Comparison of ENCODE assay signal across 8 mouse cellular contexts in genomic region chr4:133479458-133480184, GRCm38 (mm10). TPM values are rescaled to one million over a fixed set of nuclear protein-coding genes. Genes with fewer than 3 reads are reported as not detected.
DNase-seq lines count a peak whose midpoint lies in the region; ATAC-seq lines count a peak whose summit lies in the region.

Tent5b (plus strand) TSS chr4:133480132.

- intact Hi-C loops in left cerebral cortex, postnatal 10 days (cut with DNase I), result no loop called here

- peak; percentile 96 for ATAC-seq in inflammation-experienced regulatory T-cells, adult 6 months

- peak; percentile 98 for DNase-seq in adipocyte (ENCODE audit: low spot score)
- DNase-seq in embryo, embryonic 10 days (ENCODE audit: low spot score), result peak; percentile 99
- peak; percentile 99 for DNase-seq in gastrocnemius, postnatal 10 days
- DNase-seq in left cerebral cortex, postnatal 10 days (ENCODE audit: extremely low spot score in 1 of 2, low spot score in 2 of 2), result peak; percentile 96 to 99
- peak; percentile 98 for DNase-seq in mesoderm, embryonic 11.5 days (ENCODE audit: low read depth, low spot score)
- peak; percentile 95 to 96 for DNase-seq in right cerebral cortex, postnatal 36 days (ENCODE audit: low spot score in 2 of 2)
- DNase-seq in yolk sac, embryonic 10.5 days (ENCODE audit: low spot score), result peak; percentile 97

RNA-seq across cellular contexts. Expression of gene Tent5b, which starts in this region (rescaled TPM):
- total RNA-seq in gastrocnemius, postnatal 10 days (2021), result under 1 TPM; 0.18 to 0.38 TPM
- polyA plus RNA-seq in inflammation-experienced regulatory T-cells, adult 6 months (2017; shearing (Covaris generic)), result not detected
- total RNA-seq in left cerebral cortex, postnatal 10 days (2021), result not detected

Comparison
In these comparisons a context has a peak if more than half of its experiments do, and no peak if none do; other contexts are left out.
1. Peak in every context shown above with its lines: DNase-seq and ATAC-seq.
2. Peak in DNase-seq in gastrocnemius, postnatal 10 days; RNA of the gene not detected or under 1 TPM.
3. Peak in ATAC-seq in inflammation-experienced regulatory T-cells, adult 6 months; RNA of the gene not detected or under 1 TPM.
4. Peak in DNase-seq in left cerebral cortex, postnatal 10 days; RNA of the gene not detected or under 1 TPM.